Mouse (Mus musculus) frontal cortex, postnatal 14 days (tissue): Measurements from ENCODE around the gene Cracr2a.
"Not testable (repeated sequence)": the region's sequence is repeated elsewhere in the genome, so short reads cannot be mapped to it uniquely, and the experiment has no call there.

Experiments
- DNase-seq, 2 experiments: peaks; one replicate each; pipeline ENCODE4 v3.0.0; 2022; ENCODE audit warnings: low spot score in 2 of 2

The Cracr2a gene

DNA sequence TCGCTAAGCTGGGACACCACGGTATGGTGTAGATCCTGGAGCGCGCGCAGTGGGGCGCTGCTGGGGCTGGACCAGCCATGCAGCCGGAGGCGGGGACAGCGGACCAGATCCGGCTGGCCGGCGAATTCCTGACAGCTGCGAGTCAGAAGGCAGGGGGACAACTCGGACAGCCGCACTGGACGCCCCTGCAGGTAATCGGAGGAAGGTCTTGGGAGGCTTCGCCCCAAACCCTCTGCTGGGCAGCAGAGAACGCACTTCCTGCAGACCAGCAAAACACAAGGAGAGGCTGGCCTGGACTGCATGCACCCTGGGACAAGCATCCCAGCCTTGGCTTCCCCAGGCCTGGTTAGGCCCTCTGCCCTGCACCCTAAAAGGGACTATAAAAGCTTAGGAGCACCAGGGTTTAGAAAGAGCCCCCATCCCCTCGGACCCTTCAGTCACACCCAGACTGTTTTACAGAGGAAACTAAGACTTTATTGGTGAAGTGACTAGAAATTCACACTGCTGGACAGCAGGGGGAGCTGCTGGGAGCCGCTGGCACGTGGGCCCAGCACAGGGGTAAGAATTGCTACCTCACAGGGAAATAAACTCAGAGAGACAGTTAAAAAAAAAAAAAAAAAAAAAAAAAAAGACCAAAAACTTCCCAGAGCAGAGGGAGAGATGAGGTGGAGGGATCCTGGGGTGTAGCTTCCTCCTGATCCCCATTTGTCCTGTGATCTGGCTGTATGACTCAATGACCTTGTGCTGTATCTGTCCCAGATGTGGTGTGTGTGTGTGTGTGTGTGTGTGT, at the start of gene Cracr2a:
Cracr2a (plus strand) TSS at position 108 of the 790 bp plus-strand sequence.
- DNase-seq = peak; percentile 51 to 65

DNA sequence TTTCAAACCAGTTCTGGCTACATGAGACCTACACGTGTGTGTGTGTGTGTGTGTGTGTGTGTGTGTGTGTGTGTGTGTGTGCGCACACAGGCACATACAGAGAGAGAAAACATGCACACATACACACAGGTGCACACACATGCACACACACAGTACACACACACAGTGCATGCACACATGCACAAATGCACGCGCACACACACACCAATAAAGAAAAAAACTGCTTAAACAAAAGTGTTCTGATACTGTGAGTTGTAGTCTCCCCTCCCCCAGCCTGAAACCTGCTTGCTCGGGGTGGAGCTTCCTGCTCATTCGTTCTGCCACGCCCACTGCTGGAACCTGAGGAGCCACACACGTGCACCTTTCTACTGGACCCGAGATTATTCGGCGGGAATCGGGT, 47.4 kb upstream of the Cracr2a start:
- DNase-seq = not testable (repeated sequence)

DNA sequence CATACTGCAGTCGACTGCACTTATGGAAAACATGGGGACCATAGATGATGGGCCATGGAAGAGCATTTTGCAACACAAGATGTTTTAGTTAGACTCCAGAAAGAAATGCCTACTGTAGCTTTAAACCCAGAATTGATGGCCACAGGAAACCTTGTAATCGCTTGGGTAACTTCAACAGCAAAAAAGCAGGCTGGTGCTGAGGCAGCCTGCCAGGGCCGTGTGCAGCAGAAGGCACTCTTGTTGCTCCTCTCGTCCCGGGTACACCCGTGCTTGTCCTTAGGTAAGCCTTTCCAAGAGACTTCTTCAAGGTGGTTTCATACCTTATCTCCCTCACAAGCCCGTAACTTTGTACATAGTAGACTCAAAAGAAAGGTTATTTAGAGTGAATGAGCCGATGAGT, 40.0 kb upstream of the Cracr2a start:
- no peak for DNase-seq

DNA sequence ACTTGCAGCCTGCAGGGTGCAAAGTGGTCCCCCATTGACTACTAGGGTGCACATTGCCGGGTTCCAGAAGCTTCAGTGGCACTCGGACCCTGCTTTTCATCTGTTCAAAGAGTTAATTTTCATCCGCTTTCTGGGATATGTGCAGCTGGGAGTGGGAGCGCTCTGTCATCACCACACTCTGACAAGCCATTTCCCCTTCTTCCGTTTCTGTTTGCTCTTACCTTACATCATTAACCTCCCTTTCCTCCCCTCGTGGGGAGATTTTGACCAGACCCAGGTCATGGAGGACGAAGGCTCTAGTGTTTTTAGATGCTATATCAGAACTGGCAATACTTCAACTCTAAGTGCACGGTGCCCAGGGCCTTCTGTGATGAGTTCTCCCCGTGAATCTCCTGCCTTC, 38.8 kb upstream of the Cracr2a start:
- DNase-seq = no peak

DNA sequence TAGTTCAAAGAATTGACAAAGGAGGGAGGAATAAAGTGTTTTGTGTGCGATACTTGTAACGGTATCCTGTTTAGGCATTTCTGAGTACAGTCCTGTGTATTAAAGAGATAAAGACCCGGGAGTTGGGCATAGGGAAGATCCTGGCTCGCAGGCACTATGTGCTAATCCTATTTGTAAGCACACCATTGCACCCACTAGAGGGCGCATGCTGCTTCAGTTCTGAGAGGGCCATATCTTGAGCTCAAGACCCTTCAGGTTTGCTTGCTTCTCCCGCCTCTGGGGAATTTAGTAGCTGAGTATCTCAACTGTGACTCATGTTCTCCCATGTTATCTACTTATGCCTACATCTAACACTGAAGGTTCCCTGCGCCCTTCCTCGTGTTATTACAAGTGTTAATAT, 36.7 kb upstream of the Cracr2a start:
- DNase-seq = peak in 1 of 2 experiments; percentile 59

DNA sequence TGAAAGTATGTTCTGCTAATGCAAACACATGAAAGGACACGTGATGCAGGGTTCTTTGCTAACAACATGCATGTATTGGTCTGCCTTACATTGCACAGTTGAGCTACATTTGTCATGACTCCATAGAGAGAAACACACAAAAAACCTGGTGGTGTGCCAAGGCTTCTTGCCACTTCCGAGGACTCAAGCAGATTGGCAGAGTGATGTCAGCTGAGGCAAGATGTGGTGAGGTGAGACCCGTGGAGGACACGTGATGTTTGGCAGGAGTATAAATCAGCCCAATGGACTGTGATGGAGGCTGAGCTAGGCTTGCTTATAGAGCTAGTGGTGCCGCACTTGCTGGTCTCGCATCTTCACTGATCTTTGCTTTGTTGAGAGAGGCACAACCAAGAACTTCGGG, 32.5 kb upstream of the Cracr2a start:
- DNase-seq = no peak

DNA sequence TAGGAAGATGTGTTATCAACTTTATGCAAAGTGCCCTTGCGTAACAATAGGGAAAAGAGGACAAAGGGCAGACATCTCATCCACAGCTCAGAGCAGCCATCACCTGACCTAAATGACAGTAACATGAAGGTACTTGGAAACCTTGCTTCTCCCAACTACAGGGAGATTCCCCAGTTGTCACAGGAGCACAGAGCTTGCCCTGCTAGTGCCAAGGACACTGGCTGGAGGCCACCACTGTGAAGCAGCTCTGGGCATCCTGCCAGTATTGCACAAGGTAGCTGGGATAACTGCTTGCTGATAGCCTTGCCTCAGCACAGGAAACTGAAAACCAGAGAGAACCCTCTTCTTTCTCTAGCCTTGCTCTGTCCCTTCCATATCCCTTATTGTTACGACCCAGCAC, 31.7 kb upstream of the Cracr2a start:
- DNase-seq = peak in 1 of 2 experiments; percentile 27

DNA sequence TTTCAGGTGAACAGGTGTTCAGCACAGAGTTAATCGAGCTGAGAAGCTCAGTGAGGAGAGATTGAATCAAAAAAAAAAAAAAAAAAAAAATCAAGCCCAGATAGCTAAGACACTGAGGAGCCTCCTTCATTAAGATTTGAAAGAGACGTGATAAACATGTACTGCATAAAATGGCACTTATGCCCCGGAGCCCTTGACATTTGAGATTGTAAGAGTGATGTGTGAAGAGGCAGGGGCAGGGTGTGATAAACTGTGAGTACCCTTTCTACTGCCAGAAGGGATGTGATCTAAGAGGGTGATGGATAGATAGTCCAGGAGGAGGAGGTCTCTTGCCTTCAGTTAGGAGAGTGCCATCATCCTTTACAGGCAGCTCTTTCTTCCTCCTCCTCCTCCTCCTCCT, 30.9 kb upstream of the Cracr2a start:
- no peak for DNase-seq

DNA sequence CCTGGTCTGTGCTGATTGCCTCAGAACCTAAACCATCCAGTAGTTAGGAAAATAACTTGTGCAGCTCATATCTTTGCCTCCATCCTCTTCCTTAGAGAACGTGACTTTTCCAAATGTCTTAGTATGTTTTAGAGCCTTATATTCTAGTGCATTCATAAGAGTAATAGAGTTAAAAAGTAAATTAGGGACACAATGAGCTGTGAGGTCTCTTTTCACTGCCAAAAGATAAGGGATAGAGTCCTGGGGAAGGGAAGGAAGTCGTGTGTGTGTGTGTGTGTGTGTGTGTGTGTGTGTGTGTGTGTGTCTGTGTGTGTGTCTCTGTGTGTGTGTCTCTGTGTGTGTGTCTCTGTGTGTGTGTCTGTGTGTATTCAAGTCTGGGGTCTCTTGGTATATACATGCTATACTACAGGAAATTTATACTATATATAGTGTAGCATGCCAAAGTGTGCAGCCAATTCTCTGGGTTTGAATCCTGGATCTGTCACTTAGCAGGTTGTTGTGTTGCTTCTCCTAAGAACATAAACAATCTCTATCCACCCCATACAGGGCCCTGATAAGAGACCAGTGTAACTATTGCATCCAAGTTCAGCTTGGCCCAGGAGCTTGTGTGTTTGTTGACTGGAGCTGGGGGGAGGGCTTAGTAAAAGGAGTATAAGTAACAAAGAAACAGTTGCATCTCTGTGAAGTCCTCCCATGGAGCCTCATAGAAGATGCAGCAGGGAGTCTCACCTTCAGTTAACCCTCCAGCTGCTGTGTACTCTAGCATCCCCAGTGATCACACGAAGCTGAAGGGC, 29.5 kb upstream of the Cracr2a start:
- no peak for DNase-seq

DNA sequence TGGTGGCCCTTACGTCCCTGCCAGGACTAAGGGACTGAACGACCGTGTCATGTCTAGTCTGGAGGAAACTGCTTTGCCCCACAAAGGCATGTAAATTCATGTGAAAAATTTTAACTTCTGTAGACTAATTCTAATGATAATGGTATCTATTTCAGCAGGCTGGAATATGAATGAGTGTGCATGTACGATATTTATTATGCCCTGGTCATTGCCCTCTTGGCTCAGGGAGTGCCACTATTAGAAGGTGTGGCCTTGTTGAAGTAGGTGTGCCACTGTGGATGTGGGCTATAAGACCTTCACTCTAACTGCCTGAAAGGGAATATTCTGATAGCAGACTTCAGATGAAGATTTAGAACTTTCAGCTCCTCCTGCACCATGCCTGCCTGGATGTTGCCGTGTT, 28.8 kb upstream of the Cracr2a start:
- no peak for DNase-seq

DNA sequence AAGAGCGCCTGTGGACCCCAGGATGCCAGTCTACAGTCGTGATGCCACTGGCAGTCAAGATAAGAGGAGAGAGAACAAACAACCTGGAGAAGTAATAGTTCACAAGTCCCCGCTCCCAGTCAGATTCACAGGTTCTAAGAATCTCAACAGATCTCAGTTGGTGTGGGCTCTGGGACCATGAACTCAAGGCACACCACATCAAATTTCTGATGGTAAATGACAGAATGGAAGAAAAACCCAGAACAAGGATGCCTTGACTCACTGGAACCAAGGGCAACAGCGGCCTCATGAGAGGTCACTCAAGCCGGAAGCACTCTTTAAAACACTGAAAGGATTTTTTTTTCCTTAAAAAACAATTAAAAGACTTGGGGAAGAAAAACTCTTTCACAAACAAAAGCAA, 27.4 kb upstream of the Cracr2a start:
- DNase-seq = no peak

DNA sequence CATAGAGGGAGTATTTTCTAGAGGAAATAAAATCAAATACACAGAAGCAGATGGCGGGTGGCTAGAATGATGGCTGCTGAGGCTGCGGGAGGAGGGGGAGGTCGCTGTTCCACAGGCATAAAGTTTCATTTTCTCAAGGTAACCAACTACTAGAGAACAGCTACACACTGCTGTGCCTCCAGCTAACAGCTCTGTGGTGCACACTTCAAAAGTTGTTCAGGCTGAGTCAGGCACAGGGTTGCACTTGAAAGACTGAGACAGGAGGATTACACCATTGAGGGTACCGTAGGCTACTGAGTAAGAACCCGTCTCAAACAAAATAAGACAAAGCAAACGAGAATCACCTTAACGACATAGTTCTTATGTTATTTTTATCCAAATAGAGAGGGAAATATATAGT, 24.1 kb upstream of the Cracr2a start:
- no peak for DNase-seq

DNA sequence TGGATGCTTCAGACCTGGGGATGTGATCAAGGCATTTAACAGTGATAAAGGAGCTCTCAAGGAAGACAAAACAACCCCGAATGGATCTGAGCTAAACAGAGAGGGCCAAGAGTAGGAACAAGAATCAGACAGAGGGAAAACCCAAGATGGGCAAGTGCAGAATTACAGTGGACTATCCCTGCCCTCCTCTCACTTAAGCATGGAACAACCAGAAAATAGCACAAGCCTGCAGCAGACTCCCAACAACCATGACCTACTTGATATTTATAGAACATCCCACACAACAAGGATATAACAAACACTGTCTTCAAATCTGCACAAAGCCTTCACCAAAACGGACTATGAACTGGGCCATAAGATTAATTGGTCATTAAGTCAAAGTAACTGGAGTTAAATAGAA, 23.0 kb upstream of the Cracr2a start:
- no peak for DNase-seq

DNA sequence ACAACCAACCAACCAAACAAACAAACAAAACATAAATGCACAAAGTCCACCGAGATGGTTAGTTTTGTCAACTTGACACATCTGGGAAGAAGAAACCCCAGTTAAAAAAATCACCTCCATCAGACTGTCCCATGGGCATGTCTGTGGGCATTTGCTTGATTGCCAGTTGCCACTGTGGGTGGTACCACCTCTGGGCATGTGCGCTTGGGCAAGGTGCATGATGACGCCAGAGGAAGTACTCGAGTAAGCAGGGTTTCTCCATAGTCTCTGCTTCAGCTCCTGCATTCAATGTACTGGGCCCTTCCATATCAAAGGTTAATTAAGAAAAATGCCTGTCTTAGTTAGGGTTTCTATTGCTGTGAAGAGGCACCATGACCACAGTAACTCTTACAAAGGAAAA, 21.9 kb upstream of the Cracr2a start:
- no peak for DNase-seq

DNA sequence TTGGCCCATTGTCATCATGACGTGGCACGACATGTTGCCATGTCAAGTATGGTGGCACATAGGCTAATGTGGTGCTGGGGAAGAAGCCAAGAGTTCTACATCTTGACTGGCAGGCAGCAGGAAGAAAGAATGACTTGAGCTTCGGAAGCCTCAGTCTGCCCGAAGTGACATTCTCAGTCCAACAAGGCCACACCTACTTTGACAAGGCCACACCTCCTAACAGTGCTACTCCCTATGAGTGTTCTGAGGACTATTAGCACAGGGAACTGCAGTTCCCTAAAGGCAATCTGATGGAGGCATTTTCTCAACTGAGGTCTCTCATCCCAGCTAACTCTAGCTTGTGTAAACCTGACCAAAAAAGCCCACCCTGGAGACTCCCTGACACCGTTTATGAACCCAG, 21.5 kb upstream of the Cracr2a start:
- no peak for DNase-seq

DNA sequence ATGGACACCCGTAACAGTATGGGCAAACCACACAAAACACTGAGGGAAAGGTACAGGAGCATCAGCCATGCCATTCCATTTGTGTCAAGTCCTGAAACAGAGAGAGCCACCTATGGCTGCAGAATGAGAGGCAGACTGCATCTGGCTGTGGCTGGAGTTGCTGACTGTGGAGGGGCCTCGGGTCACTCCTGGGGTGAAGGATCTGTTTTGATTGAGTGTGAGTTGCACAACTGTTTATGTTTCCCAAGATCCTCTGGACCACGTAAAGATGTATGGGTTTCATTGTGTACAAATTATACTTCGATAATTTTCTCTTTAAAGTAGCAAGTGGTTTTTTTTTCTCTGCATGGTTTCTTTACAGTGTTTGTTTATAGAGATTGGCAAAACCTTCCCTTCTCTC, 20.6 kb upstream of the Cracr2a start:
- DNase-seq = no peak

DNA sequence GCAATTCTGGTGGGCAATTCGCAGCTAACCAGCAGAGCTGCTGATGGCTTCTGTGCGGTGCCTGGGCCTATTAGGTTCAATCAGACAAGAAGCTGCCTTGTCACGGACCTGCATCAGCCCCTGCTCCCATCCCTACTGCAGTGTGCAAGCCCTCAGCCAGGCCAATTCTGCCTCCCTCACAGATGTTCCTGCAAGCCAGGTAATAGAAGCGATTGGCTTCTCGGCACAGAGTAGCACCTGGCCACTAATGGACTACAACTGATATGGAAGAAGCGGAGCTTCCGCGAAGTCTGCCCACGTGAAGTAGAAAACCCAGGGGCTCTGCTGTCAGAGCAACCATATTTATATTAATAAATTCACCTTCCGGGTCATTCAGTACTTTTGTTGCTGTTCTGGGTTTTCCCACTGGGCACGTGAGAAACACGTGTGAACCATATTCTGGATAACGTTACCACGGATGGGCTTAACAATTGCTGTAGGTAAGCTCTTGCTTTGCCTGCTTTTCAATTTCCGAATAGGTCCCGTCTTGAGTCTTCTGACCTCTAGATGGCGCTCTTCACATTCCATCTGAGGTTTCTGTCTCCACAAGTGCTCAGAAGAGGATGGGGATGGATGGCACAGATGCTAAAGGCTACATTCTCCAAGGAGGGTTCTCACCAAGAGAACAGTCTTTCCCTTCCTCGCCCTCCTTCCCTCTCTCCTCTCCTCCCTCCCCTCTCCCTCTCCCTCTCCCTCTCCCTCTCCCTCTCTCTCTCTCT, 19.3 kb upstream of the Cracr2a start:
- peak; percentile 38 to 62 for DNase-seq

DNA sequence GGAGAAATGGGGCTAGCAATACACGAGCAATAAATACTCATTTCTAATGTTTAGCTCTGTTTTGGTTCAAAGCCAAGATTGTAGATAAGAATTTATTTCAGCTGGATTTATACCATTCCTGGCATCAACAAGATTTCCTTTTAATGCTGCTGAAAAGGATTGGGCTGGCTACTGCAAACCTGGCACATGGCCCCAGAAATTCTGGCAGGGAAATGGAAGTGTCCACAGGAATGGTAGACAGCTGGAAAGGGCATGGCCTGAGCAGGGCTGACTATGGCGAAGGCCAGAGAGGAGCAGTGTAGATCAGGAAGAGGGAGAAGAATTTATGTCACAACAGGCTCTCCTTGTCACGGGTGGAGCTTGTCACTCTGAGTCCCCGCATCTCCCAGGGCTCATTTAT, 14.5 kb upstream of the Cracr2a start:
- DNase-seq = peak in 1 of 2 experiments; percentile 17

DNA sequence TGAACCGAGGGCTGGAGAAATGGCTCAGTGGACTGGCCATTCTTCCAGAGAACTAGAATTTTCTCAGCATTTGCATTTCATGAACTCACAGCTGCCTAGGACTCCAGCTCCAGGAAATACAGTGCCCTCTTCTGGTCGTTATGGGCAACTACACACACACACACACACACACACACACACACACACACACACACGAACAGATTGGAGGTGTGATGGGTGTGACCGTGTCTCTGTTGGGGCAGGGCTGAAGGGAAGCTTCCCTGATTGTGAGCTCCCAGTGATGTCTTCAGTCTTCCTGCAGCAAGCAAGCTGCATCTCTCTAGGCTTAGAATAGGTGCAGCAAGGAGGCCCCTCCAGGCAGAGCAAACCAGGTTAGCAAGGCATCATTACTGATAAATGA, 8.2 kb upstream of the Cracr2a start:
- no peak for DNase-seq

DNA sequence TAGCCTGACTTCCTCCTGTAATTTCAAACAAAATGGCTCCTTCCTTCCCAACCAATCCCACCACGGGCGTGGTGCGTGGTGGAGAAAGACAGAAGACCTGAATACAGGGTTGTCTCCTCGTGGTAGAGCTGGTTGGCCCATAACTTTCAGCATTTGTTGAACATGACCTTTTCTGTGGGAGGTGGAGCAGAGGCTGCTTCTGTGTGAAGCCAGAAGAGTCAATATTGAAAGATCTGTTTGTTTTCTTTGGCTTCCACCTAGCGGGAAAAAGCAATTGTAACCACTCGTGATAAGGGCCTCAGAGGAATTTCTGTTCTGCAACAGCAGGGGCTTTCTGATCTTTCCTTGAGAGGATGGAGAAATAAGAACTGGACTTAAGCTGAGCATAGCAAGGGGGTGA, 5.6 kb upstream of the Cracr2a start:
- no peak for DNase-seq

DNA sequence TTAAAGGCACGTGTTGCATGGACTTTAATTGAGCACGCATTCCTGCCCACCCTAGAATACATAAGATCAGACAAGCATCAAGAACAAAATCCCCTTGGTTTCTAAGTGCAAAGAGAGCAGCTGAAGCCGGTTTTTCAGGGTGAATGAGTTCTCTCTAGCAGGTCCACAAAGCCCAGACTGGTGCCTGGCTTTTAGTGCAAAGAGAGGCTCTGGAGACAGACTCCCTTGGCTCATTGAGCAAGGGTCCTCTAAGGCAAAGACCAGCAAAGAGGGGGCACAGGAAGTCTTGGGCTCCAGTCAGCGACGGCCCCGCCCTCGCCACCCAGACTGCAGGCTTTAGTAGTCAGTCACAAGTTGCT, 287 bp upstream of the Cracr2a start:
- no peak for DNase-seq

DNA sequence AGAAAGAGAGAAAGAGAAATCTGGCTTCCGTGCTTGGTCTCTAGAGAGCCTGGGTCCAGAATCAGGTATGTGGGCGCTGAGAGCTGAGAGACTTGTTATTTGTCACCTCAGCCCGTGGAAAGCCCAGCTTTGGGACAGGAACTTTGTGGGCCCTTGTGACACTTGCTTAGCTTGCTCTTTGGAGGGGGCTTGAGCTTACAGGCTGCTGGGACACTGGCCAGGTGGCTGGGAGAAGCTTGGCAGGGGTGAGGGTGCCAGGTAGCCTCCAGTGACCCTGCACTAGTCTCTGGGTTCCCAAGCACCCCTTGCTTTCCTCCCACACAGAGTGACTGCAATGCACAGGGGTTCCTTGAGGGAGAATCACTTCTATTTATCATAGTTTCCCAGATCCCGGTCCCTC, 2.4 kb downstream of the Cracr2a start:
- no peak for DNase-seq
